Mouse (Mus musculus): ENCODE results near the gene Clcf1. TPM values are rescaled to one million over a fixed set of nuclear protein-coding genes. Genes with fewer than 3 reads are reported as not detected.

Gene Clcf1
- polyA plus RNA-seq, 1 experiment from 2014 or later, result 0.70 TPM

GRCm38 (mm10) chr19:4214771-4215450 is 873 bp downstream of the Clcf1 start:
- peaks cover 44% of the 10 kb centered on the region for H3K4me1 ChIP-seq (replicated peaks)
- H3K4me2 ChIP-seq (replicated peaks), result peak overlapping the region; percentile 96
- H3K4me3 ChIP-seq (replicated peaks), result peak overlapping the region; percentile 56
- H3K9ac ChIP-seq (replicated peaks), result peak overlapping the region; percentile 73
- peak; percentile 12; the same call in 1 of the 2 replicates for ATAC-seq
- H3K27ac ChIP-seq, result no peak overlapping the region
- WGBS, result 0% methylated on average over 57 of the region's 81 CpGs
- H3K36me3 ChIP-seq, result no peaks in the 10 kb centered on the region
- peaks cover 84% of the 10 kb centered on the region for H3K27me3 ChIP-seq
- H3K9me3 ChIP-seq, result no peaks in the 10 kb centered on the region

GRCm38 (mm10) chr19:4215451-4215840 is 1.4 kb downstream of the Clcf1 start:
- 14% methylated on average over 10 of the region's 21 CpGs for WGBS
- no peak for ATAC-seq
- H3K27me3 ChIP-seq, result peaks cover 84% of the 10 kb centered on the region

GRCm38 (mm10) chr19:4216041-4216685 is 2.1 kb downstream of the Clcf1 start:
- no peaks in the 10 kb centered on the region for H3K9me3 ChIP-seq
- no peak overlapping the region; the same call in 1 of the 2 replicates for H3K9ac ChIP-seq (replicated peaks)
- WGBS, result 21% methylated on average over 14 of the region's 14 CpGs
- no peak for ATAC-seq
- H3K4me1 ChIP-seq (replicated peaks), result peaks cover 44% of the 10 kb centered on the region
- no peak overlapping the region; the same call in 1 of the 2 replicates for H3K4me3 ChIP-seq (replicated peaks)
- H3K36me3 ChIP-seq, result no peaks in the 10 kb centered on the region
- H3K4me2 ChIP-seq (replicated peaks), result peak overlapping the region; percentile 28
- H3K27me3 ChIP-seq, result peaks cover 80% of the 10 kb centered on the region
- no peak overlapping the region for H3K27ac ChIP-seq

More at GRCm38 (mm10) chr19:4215451-4215840, 1.4 kb downstream of the Clcf1 start:
- peak overlapping the region; percentile 73 for H3K9ac ChIP-seq (replicated peaks)
- H3K4me2 ChIP-seq (replicated peaks), result peak overlapping the region; percentile 96
- H3K4me3 ChIP-seq (replicated peaks), result peak overlapping the region; percentile 56
- peaks cover 44% of the 10 kb centered on the region for H3K4me1 ChIP-seq (replicated peaks)
- H3K36me3 ChIP-seq, result no peaks in the 10 kb centered on the region
- no peak overlapping the region for H3K27ac ChIP-seq
- H3K9me3 ChIP-seq, result no peaks in the 10 kb centered on the region

- 15% methylated on average over 5 of the region's 5 CpGs for WGBS
- Histone ChIP-seq H3K27ac (no peak overlapping the region), H3K9ac (replicated peaks) (no peak overlapping the region), H3K4me3 (replicated peaks) (no peak overlapping the region), H3K4me1 (replicated peaks) (peaks cover 44% of the 10 kb centered on the region), H3K9me3 (no peaks in the 10 kb centered on the region), H3K4me2 (replicated peaks) (no peak overlapping the region), H3K27me3 (peaks cover 78% of the 10 kb centered on the region), H3K36me3 (no peaks in the 10 kb centered on the region)
- no peak for ATAC-seq
These were observed 3.1 kb downstream of the Clcf1 start for GRCm38 (mm10) chr19:4217140-4217539.

- Histone ChIP-seq H3K27me3 (peaks cover 72% of the 10 kb centered on the region), H3K4me1 (replicated peaks) (peaks cover 39% of the 10 kb centered on the region), H3K9ac (replicated peaks) (no peak overlapping the region), H3K27ac (no peak overlapping the region), H3K4me2 (replicated peaks) (no peak overlapping the region), H3K36me3 (no peaks in the 10 kb centered on the region), H3K9me3 (no peaks in the 10 kb centered on the region), H3K4me3 (replicated peaks) (no peak overlapping the region)
- ATAC-seq, result no peak
- WGBS, result 44% methylated on average over 3 of the region's 3 CpGs
These were observed 3.8 kb downstream of the Clcf1 start for GRCm38 (mm10) chr19:4217855-4218254.

- H3K9ac ChIP-seq (replicated peaks), result no peak overlapping the region
- H3K9me3 ChIP-seq, result no peaks in the 10 kb centered on the region
- no peak overlapping the region for H3K4me2 ChIP-seq (replicated peaks)
- H3K4me3 ChIP-seq (replicated peaks), result no peak overlapping the region
- WGBS, result 88% methylated on average over 11 of the region's 11 CpGs
- no peak for ATAC-seq
- peaks cover 35% of the 10 kb centered on the region for H3K4me1 ChIP-seq (replicated peaks)
- H3K36me3 ChIP-seq, result no peaks in the 10 kb centered on the region
- no peak overlapping the region for H3K27ac ChIP-seq
- peaks cover 67% of the 10 kb centered on the region for H3K27me3 ChIP-seq
These were observed 4.3 kb downstream of the Clcf1 start for GRCm38 (mm10) chr19:4218293-4218692.

GRCm38 (mm10) chr19:4218784-4219183 is 4.7 kb downstream of the Clcf1 start:
- no peak for ATAC-seq
- H3K4me3 ChIP-seq (replicated peaks), result no peak overlapping the region
- H3K9ac ChIP-seq (replicated peaks), result no peak overlapping the region
- WGBS, result 74% methylated on average over 1 of the region's 1 CpGs
- peaks cover 62% of the 10 kb centered on the region for H3K27me3 ChIP-seq
- no peaks in the 10 kb centered on the region for H3K9me3 ChIP-seq
- no peaks in the 10 kb centered on the region for H3K36me3 ChIP-seq
- H3K27ac ChIP-seq, result no peak overlapping the region
- peaks cover 30% of the 10 kb centered on the region for H3K4me1 ChIP-seq (replicated peaks)
- H3K4me2 ChIP-seq (replicated peaks), result no peak overlapping the region

- no peak for ATAC-seq
- no peaks in the 10 kb centered on the region for H3K9me3 ChIP-seq
- H3K36me3 ChIP-seq, result no peaks in the 10 kb centered on the region
- H3K27me3 ChIP-seq, result peaks cover 51% of the 10 kb centered on the region
- H3K4me1 ChIP-seq (replicated peaks), result peaks cover 18% of the 10 kb centered on the region
- WGBS, result 81% methylated on average over 6 of the region's 6 CpGs
- H3K4me2 ChIP-seq (replicated peaks), result no peak overlapping the region
- H3K9ac ChIP-seq (replicated peaks), result peak overlapping the region; percentile 44; the same call in 1 of the 2 replicates
- H3K4me3 ChIP-seq (replicated peaks), result no peak overlapping the region
- no peak overlapping the region for H3K27ac ChIP-seq
These were observed 5.9 kb downstream of the Clcf1 start for GRCm38 (mm10) chr19:4219943-4220342.

- 43% methylated on average over 4 of the region's 4 CpGs for WGBS
- Histone ChIP-seq H3K9me3 (no peaks in the 10 kb centered on the region), H3K9ac (replicated peaks) (peak overlapping the region; percentile 44; the same call in 1 of the 2 replicates), H3K4me3 (replicated peaks) (no peak overlapping the region), H3K36me3 (no peaks in the 10 kb centered on the region), H3K4me2 (replicated peaks) (no peak overlapping the region), H3K27ac (no peak overlapping the region), H3K4me1 (replicated peaks) (peaks cover 13% of the 10 kb centered on the region), H3K27me3 (peaks cover 46% of the 10 kb centered on the region)
- ATAC-seq, result peak; percentile 51; the same call in 1 of the 2 replicates
These were observed 6.4 kb downstream of the Clcf1 start for GRCm38 (mm10) chr19:4220416-4220815.

- no peak overlapping the region for H3K9ac ChIP-seq (replicated peaks)
- no peak overlapping the region for H3K4me3 ChIP-seq (replicated peaks)
These were observed 7.1 kb downstream of the Clcf1 start for GRCm38 (mm10) chr19:4220957-4221743.

GRCm38 (mm10) chr19:4222165-4222564 is 8.1 kb downstream of the Clcf1 start:
- Histone ChIP-seq H3K9ac (replicated peaks) (no peak overlapping the region), H3K36me3 (no peaks in the 10 kb centered on the region), H3K27ac (no peak overlapping the region), H3K4me2 (replicated peaks) (no peak overlapping the region), H3K27me3 (peaks cover 34% of the 10 kb centered on the region), H3K4me3 (replicated peaks) (no peak overlapping the region), H3K4me1 (replicated peaks) (0 out of 2 replicates have a peak, but pooled peaks cover 2% of the 10 kb centered on the region), H3K9me3 (no peaks in the 10 kb centered on the region)
- 87% methylated on average over 11 of the region's 11 CpGs for WGBS
- no peak for ATAC-seq

More at GRCm38 (mm10) chr19:4220957-4221743, 7.1 kb downstream of the Clcf1 start:
- 50% methylated on average over 14 of the region's 14 CpGs for WGBS
- ATAC-seq, result no peak
- peaks cover 9% of the 10 kb centered on the region; the same call in 1 of the 2 replicates for H3K4me1 ChIP-seq (replicated peaks)
- peaks cover 42% of the 10 kb centered on the region for H3K27me3 ChIP-seq
- no peaks in the 10 kb centered on the region for H3K36me3 ChIP-seq
- no peaks in the 10 kb centered on the region for H3K9me3 ChIP-seq
- no peak overlapping the region for H3K4me2 ChIP-seq (replicated peaks)
- no peak overlapping the region for H3K27ac ChIP-seq

GRCm38 (mm10) chr19:4226779-4227178 is 12.7 kb downstream of the Clcf1 start:
- H3K4me3 ChIP-seq (replicated peaks), result no peak overlapping the region
- no peaks in the 10 kb centered on the region for H3K36me3 ChIP-seq
- no peak overlapping the region for H3K27ac ChIP-seq
- H3K4me1 ChIP-seq (replicated peaks), result peaks cover 4% of the 10 kb centered on the region
- H3K27me3 ChIP-seq, result peaks cover 37% of the 10 kb centered on the region
- no peak overlapping the region for H3K9ac ChIP-seq (replicated peaks)
- H3K4me2 ChIP-seq (replicated peaks), result no peak overlapping the region
- no peak for ATAC-seq
- H3K9me3 ChIP-seq, result no peaks in the 10 kb centered on the region
- 85% methylated on average over 7 of the region's 7 CpGs for WGBS
